Mouse (Mus musculus) CH12.LX (cell line): ENCODE measurements around the gene Reps1. TPM values are rescaled to one million over a fixed set of nuclear protein-coding genes. Genes with fewer than 3 reads are reported as not detected.
A peak's percentile ranks its signal among the peaks of the same experiment; 100 is the strongest.

ENCODE experiments used
- DNase-seq: peaks from one replicate; pipeline ENCODE4 v3.0.0-alpha.2; 2013; ENCODE audit errors: extremely low read depth
- H3K27ac ChIP-seq: 2 replicates; pipeline ENCODE4 v1.5.1; 2012; ENCODE audit warnings: low read depth, mild to moderate bottlenecking, control low read depth, moderate library complexity; ENCODE audit not compliant: insufficient read depth
- H3K27me3 ChIP-seq: replicated peaks from 2 replicates; pipeline ENCODE3; 2012; ENCODE audit warnings: inconsistent platforms
- H3K36me3 ChIP-seq, 2 experiments: replicated peaks in 1 of 2; 2 replicates each; pipeline versions ENCODE3 to v1.6.1; 2012; ENCODE audit warnings: inconsistent platforms in 1 of 2, low read length in 1 of 2, mild to moderate bottlenecking in 1 of 2, mixed read lengths in 1 of 2, moderate library complexity in 1 of 2; ENCODE audit not compliant: control insufficient read depth in 1 of 2, insufficient read depth in 1 of 2
- H3K4me1 ChIP-seq, 2 experiments: 2 replicates each; pipeline ENCODE4 v1.6.1; 2012; ENCODE audit warnings: inconsistent platforms in 1 of 2, moderate library complexity in 1 of 2; ENCODE audit not compliant: insufficient read depth in 2 of 2, control insufficient read depth in 1 of 2
- H3K4me2 ChIP-seq: 2 replicates; pipeline ENCODE4 v1.6.1; 2012; ENCODE audit warnings: low read depth, mild to moderate bottlenecking, control low read depth; ENCODE audit not compliant: poor library complexity, insufficient read depth, severe bottlenecking
- H3K4me3 ChIP-seq, 3 experiments: fragments of 150-350 bp in 1 of 3; sonication (generic) in 1 of 3; replicated peaks in 1 of 3; 2 replicates each; pipeline versions ENCODE3 to v1.5.1; 2011 to 2012; ENCODE audit warnings: low read depth in 2 of 3, low read length in 2 of 3, mild to moderate bottlenecking in 2 of 3, moderate library complexity in 2 of 3, control low read depth in 1 of 3, improper control_type of control experiment in 1 of 3, inconsistent platforms in 1 of 3, mixed read lengths in 1 of 3; ENCODE audit not compliant: poor library complexity in 1 of 3
- H3K79me2 ChIP-seq: replicated peaks from 2 replicates; pipeline ENCODE4 v1.6.1; 2012; ENCODE audit warnings: mild to moderate bottlenecking, moderate library complexity; ENCODE audit not compliant: control insufficient read depth, poor library complexity, insufficient read depth, severe bottlenecking; ENCODE audit errors: extremely low read depth
- H3K9ac ChIP-seq: 2 replicates; pipeline ENCODE4 v1.6.1; 2012; ENCODE audit warnings: low read depth, mild to moderate bottlenecking, control low read depth, moderate library complexity; ENCODE audit not compliant: insufficient read depth
- H3K9me3 ChIP-seq: replicated peaks from 2 replicates; pipeline ENCODE3; 2012; ENCODE audit warnings: low read length, inconsistent platforms, mixed read lengths
- CHD1 ChIP-seq: IDR thresholded peaks from 2 replicates; pipeline ENCODE4 v1.6.1; 2012; ENCODE audit warnings: low read depth, low read length, improper control_type of control experiment, inconsistent platforms
- ETS1 ChIP-seq: conservative IDR thresholded peaks from 2 replicates; pipeline ENCODE4 v1.6.1; 2012; ENCODE audit warnings: low read depth, mild to moderate bottlenecking, inconsistent platforms, low read length, improper control_type of control experiment, moderate library complexity
- IRF4 ChIP-seq: IDR thresholded peaks from 2 replicates; pipeline ENCODE4 v1.6.1; 2014; ENCODE audit warnings: low read depth, mild to moderate bottlenecking, inconsistent platforms, low read length, improper control_type of control experiment
- JUN ChIP-seq: IDR thresholded peaks from 2 replicates; pipeline ENCODE4 v1.6.1; 2011; ENCODE audit warnings: low read depth, mild to moderate bottlenecking, low read length, improper control_type of control experiment, moderate library complexity; ENCODE audit not compliant: insufficient read depth
- JUND ChIP-seq: conservative IDR thresholded peaks from 2 replicates; pipeline ENCODE4 v1.6.1; 2011; ENCODE audit warnings: low read depth, low read length, improper control_type of control experiment
- KAT2A ChIP-seq: IDR thresholded peaks from 2 replicates; pipeline ENCODE4 v1.6.1; 2012; ENCODE audit warnings: low read length, improper control_type of control experiment, inconsistent platforms; ENCODE audit not compliant: insufficient replicate concordance
- MAX ChIP-seq: IDR thresholded peaks from 2 replicates; pipeline ENCODE4 v1.6.1; 2011; ENCODE audit warnings: low read length, improper control_type of control experiment
- MEF2A ChIP-seq: IDR thresholded peaks from 2 replicates; pipeline ENCODE4 v1.6.1; 2014; ENCODE audit warnings: low read depth, mild to moderate bottlenecking, inconsistent platforms, low read length, improper control_type of control experiment, borderline replicate concordance
- MXI1 ChIP-seq: IDR thresholded peaks from 2 replicates; pipeline ENCODE4 v1.6.1; 2011; ENCODE audit warnings: mild to moderate bottlenecking, low read depth, low read length, improper control_type of control experiment
- MYC ChIP-seq: IDR thresholded peaks from 2 replicates; pipeline ENCODE4 v1.6.1; 2011; ENCODE audit warnings: low read depth, mild to moderate bottlenecking, improper control_type of control experiment, low read length
- NELFE ChIP-seq: IDR thresholded peaks from 2 replicates; pipeline ENCODE4 v1.6.1; 2011; ENCODE audit warnings: low read depth, low read length, improper control_type of control experiment
- PAX5 ChIP-seq: IDR thresholded peaks from 2 replicates; pipeline ENCODE4 v1.6.1; 2012; ENCODE audit warnings: low read length, inconsistent platforms, mixed read lengths
- POLR2A ChIP-seq: IDR thresholded peaks from 2 replicates; pipeline ENCODE4 v1.6.1; 2011; ENCODE audit warnings: low read depth, mild to moderate bottlenecking, improper control_type of control experiment, low read length
- POLR2AphosphoS2 ChIP-seq: IDR thresholded peaks from 2 replicates; pipeline ENCODE4 v1.6.1; 2011; ENCODE audit warnings: low read depth, low read length, improper control_type of control experiment
- RAD21 ChIP-seq: IDR thresholded peaks from 2 replicates; pipeline ENCODE4 v1.6.1; 2011; ENCODE audit warnings: low read depth, mild to moderate bottlenecking, low read length, improper control_type of control experiment, moderate library complexity
- SIN3A ChIP-seq: IDR thresholded peaks from 2 replicates; pipeline ENCODE4 v1.6.1; 2012; ENCODE audit warnings: low read length, improper control_type of control experiment, inconsistent platforms
- SMC3 ChIP-seq: IDR thresholded peaks from 2 replicates; pipeline ENCODE4 v1.6.1; 2011; ENCODE audit warnings: low read depth, low read length, improper control_type of control experiment
- UBTF ChIP-seq: IDR thresholded peaks from 2 replicates; pipeline ENCODE4 v1.6.1; 2012; ENCODE audit warnings: low read depth, mild to moderate bottlenecking, inconsistent platforms, low read length, improper control_type of control experiment, moderate library complexity
- ZC3H11A ChIP-seq: IDR thresholded peaks from 2 replicates; pipeline ENCODE4 v1.6.1; 2012; ENCODE audit warnings: low read depth, mild to moderate bottlenecking, inconsistent platforms, low read length, improper control_type of control experiment
- ZKSCAN1 ChIP-seq: IDR thresholded peaks from 2 replicates; pipeline ENCODE4 v1.6.1; 2012; ENCODE audit warnings: low read depth, inconsistent platforms, low read length, improper control_type of control experiment, borderline replicate concordance
- ZNF384 ChIP-seq: IDR thresholded peaks from 2 replicates; pipeline ENCODE4 v1.6.1; 2012; ENCODE audit warnings: low read depth, low read length, improper control_type of control experiment, inconsistent platforms
- dilution Hi-C: fragments of 300-500 bp; cut with MboI; formaldehyde crosslinking; loops from 2 replicates; pipeline ENCODE4 v1.14.3; 2020; ENCODE audit warnings: low sequenced_read_pairs; ENCODE audit not compliant: extremely low pct_unique_long_range_greater_than_20kb, extremely low pct_ligation_motif_present
- in situ Hi-C: fragments of 300-500 bp; cut with MboI; formaldehyde crosslinking; loops from 3 replicates; pipeline ENCODE4 v1.14.3; 2019; ENCODE audit warnings: low sequenced_read_pairs, low pct_ligation_motif_present, low pct_unique_long_range_greater_than_20kb, mixed read lengths
- polyA plus RNA-seq: library from polyadenylated mRNA; unstranded; fragments of >175 nt; gene quantifications from 2 replicates; pipeline ENCODE4 v1.2.1, GENCODE M21; 2012; ENCODE audit warnings: low read depth; ENCODE audit not compliant: insufficient read length
- total RNA-seq, 2 experiments: library from RNA; depleted of rRNA; stranded (reverse); fragments of 300-350 nt in 1 of 2; fragments of >200 nt in 1 of 2; gene quantifications; 2 replicates each; pipeline ENCODE4 v1.2.3; 2012 to 2014

The Reps1 gene
- total and polyA plus RNA-seq, 3 experiments, result 34.4 to 61.5 (median 37.9) TPM

DNA sequence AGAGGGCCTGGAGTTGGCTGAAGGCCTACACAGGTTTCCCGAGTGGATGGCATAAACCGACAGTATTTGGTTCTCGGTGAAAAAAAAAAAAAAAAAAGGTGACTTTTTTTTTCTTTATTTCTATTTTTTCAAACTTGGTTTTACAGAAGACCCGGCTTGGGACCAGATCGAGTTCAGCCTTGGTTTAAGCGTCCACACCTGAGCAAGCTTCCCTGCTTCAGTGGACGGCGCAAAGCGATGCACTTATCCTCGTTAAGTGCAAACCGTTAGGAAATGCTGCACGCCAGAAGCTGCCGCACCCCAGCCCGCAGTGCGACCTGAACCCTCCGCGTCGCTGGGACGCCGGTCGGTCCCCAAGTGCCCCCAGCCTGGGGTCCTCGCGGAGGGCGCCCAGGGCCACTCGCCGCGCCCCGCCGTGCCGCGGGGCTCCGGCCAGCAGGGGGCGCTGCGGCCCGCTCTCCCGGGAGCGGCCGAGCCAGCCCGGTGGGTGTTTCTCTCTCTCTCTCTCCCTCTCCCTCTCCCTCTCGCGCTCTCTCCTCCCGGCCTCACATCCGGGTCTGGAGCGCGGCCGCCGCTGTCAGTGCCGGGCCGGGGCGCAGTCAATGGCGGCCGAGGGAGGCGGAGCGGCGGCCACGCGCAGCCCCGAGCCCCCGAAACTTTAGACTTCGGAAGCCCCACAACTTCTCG is 509 bp upstream of the Reps1 start (continued):
- TF ChIP-seq ZC3H11A (no peak), MEF2A (peak; percentile 52; the same call in 1 of the 2 replicates), JUND (no peak), ETS1 (no peak), POLR2A (peak; percentile 79), SMC3 (peak; percentile 55), MXI1 (peak; percentile 77), PAX5 (no peak), CHD1 (no peak), UBTF (peak; percentile 69; the same call in 1 of the 2 replicates), SIN3A (no peak), IRF4 (peak; percentile 6; the same call in 1 of the 2 replicates), JUN (no peak), NELFE (peak; percentile 68; the same call in 1 of the 2 replicates), KAT2A (no peak)
- TF ChIP-seq, all 38 proteins: peak for 15

DNA sequence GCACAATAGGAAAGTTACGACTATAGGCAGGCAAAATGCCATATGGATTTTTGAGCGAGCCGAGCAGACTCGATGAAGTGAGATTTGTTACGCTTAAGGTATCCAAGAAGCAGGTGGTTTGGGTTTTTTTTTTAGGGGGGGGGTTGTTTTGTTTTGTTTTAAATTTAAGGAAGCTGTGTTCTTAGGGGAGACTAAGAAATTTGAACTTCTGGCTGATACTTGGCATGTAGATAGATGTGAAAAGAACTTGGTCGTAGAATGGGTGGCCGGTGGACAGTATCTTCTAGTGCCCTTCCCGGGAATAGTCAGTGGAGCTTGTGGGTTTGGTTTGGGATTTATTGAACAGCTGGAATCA is 707 bp downstream of the Reps1 start:
- TF ChIP-seq MAX, result no peak
- peak; percentile 42; the same call in 1 of the 2 replicates for TF ChIP-seq ZNF384
- TF ChIP-seq JUN, result no peak
- TF ChIP-seq MEF2A, result no peak
- TF ChIP-seq RAD21, result no peak
- TF ChIP-seq CHD1, result 0 out of 2 replicates have a peak, but pooled peaks have one; percentile 64
- TF ChIP-seq PAX5, result no peak
- TF ChIP-seq MYC, result no peak
- no peak for TF ChIP-seq ZKSCAN1
- no peak for TF ChIP-seq POLR2AphosphoS2
- peak overlapping the region; percentile 94 for H3K9ac ChIP-seq
- peak overlapping the region; percentile 98 for H3K4me2 ChIP-seq
- H3K4me3 ChIP-seq, result peak overlapping the region; percentile 85 to 91 (median 87)
- in situ Hi-C loops, result loop anchor here (10.0 kb wide), 1 partner anchor 138 kb away; no protein-coding TSS in a partner anchor
- H3K27me3 ChIP-seq, result no peaks in the 10 kb centered on the region
- H3K27ac ChIP-seq, result no peak overlapping the region
- H3K36me3 ChIP-seq, result peaks cover 0 to 5% of the 10 kb centered on the region in 2 experiments
- dilution Hi-C loops, result no loop called here
- H3K4me1 ChIP-seq, result peaks cover 7 to 38% of the 10 kb centered on the region in 2 experiments
- peak; percentile 22 for DNase-seq
- peaks cover 44% of the 10 kb centered on the region for H3K79me2 ChIP-seq
- H3K9me3 ChIP-seq, result no peaks in the 10 kb centered on the region
